Comparison of ENCODE assay signal across 17 mouse cellular contexts in the genomic region with DNA sequence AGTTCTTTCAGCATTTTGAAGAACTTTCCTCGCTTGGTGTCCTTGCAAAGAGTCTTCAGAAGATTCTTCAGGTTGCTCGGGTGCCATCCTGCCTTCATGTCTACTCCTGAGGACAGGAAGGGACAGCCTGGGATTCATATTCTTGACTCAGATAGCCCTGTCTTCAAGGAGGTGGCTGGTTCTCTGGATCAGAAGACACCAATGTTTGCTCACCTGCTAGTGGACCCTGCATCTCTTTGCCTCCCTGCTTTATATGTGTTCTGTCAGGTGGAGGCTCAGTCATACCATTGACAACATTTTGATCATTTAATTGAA.
"Had no signal": no experiment of that assay in that cellular context is flagged by ENCODE, and none has a peak within 500 bp of the region (broad histone marks: within the 10 kb centered on the region; RNA-seq: fewer than 3 reads in every experiment).

No protein-coding gene starts in this region.

- H3K27me3 ChIP-seq: midbrain, embryonic 12.5 days; neural tube, embryonic 13.5 days; neural tube, embryonic 15.5 days had no signal

- H3K27ac ChIP-seq: liver, embryonic 14.5 days; midbrain, embryonic 10.5 days; midbrain, embryonic 12.5 days; neural tube, embryonic 13.5 days; neural tube, embryonic 15.5 days had no signal

- H3K9me3 ChIP-seq: midbrain, embryonic 10.5 days; midbrain, embryonic 12.5 days; neural tube, embryonic 15.5 days had no signal

- H3K4me3 ChIP-seq: midbrain, embryonic 10.5 days; midbrain, embryonic 12.5 days; myocyte; neural tube, embryonic 13.5 days; neural tube, embryonic 15.5 days had no signal

- DNase-seq: lung, adult 18-20 months; lung, embryonic 14.5 days; lung, postnatal 10 days; midbrain, embryonic 14.5 days; retina, postnatal 1 day; right cerebral cortex, adult 18-20 months; right cerebral cortex, postnatal 25 days; right cerebral cortex, postnatal 4 days; thymus, adult 18-20 months; thymus, postnatal 14 days; thymus, postnatal 36 days had no signal

- H3K36me3 ChIP-seq: midbrain, embryonic 10.5 days; midbrain, embryonic 12.5 days; neural tube, embryonic 13.5 days; neural tube, embryonic 15.5 days had no signal

- H3K4me1 ChIP-seq: midbrain, embryonic 10.5 days; midbrain, embryonic 12.5 days; neural tube, embryonic 13.5 days; neural tube, embryonic 15.5 days had no signal
